Mouse (Mus musculus) c-Kit-positive CD71-positive TER-119-positive erythroid progenitor cells, embryonic 14.5 days (primary cell): Measurements from ENCODE around the gene Noto.

ENCODE experiments used
- DNase-seq: peaks from one replicate; pipeline ENCODE4 v3.0.0-alpha.2; 2013; ENCODE audit warnings: low spot score

The Noto gene

DNA sequence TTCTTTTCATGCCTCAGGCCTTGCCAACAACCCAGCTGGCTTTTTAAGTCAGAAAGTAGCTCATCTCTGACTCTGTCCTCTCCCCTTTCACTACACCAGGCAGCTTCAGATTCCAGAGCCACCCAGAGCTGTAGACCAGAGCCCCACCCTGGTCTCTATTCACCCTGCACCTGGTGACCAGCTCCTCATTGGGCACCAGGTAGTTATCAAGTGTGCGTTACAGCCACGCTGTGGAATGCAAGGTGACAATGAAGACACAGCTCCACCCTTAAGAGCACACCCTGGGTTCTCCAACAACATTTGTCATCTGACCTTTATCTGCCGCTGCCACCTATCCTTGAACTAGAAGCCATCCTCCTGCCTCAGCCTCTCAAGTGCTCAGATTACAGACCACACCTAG is 51.9 kb downstream of the Noto start:
- DNase-seq, result no peak

DNA sequence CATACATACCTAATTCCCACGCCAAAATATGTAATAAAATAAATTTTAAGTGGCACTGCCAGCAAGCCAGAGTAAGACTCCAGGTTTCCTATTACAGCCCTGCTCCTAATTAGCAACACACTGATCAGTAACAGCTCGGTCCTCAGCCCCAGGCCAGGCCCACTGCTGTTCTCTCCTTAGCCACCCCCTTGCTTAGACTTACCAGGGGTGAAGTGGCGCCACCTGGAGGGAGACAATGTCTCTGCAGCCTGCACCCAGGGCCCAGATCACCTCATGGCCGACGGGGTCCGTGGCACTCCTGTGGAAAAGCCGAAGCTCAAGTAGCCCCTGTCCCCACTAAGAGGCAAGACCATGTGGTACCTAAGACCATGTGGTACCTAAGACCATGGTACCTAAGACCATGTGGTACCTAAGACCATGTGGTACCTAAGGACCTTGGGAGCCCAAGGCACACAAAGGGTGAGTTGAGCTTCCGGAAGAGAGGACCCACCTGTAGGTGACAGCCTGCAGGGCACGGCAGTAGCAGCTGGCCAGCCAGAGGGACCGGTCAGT is 53.8 kb downstream of the Noto start:
- no peak for DNase-seq

DNA sequence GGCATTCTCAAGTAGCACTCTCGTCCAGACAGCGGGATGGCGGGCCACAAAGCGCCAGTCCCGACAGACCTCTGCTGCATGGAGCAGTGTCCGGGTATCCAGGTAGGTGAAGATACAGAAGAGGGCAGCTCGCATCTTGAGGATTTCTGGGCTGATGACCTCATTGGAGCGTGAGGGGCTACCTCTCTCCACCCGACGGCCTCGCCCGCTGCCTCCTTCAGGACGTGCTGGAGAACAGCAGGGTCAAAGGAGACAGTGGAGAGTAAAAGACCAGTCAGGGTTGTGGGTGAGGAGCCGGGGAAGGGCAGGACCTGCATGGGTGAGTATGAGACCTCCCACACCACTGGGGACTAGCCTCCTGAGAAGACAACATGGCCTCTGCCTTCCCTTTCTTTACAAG is 54.7 kb downstream of the Noto start:
- DNase-seq, result no peak
